Mouse (Mus musculus): Measurements from ENCODE around the gene Ctdsp1. TPM values are rescaled to one million over a fixed set of nuclear protein-coding genes. Genes with fewer than 3 reads are reported as not detected.

Gene Ctdsp1
- total RNA-seq, 2 experiments from 2014 or later: 133 to 136 TPM

DNA sequence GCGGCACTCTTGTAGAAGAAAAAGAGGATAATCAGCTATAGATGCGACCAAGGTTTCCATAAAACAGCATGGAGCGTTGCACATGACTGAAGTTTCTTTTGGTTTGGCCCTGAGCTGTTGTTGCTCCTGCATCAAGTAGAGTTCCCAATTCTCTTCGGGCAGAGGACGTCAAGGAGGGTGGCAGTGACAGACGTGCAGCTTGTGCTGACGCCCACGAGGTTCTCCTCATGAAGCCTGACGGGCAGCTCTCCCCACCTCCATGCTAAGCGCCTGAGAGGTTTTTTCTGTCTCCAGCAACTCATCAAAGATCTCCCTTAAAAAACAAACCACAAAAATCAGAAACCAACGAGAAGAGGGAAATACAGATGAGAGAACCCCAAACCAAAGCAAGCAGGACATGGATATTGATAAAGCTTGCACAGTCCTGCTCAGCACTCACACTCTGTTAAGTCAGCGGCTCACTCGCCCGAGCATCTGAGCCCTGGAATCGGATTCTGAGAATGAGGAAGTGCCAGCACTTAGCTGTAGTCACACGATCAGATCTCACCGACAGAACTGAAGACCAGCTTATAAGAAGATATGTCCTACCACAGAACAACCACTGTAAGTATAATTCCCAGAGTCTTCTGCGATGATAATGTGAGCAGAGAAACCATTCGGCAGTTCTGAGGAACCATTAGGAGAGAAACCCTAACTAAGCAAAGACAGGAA is 48.0 kb downstream of the Ctdsp1 start:
- DNase-seq (ENCODE audit: low spot score in 2 of 2): no peak

DNA sequence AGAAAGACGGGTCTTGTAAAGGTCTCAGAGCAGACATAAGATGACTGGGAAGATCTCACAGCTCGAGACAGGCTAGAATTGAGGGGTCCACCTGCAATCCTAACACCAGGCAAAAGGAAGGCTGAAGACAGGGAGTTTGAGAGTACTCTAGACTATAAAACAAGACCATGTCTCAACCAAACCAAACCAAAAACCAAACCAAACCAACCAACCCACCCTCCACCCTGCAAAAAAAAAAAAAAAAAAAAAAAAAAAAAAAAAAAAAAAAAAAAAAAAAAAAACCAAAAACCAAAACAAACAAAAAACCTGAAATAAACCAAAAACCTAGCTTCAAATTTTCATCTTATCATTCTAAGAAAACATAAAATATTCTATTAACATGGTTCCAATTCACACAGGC is 53.2 kb downstream of the Ctdsp1 start:
- no peak for DNase-seq (ENCODE audit: low spot score in 2 of 2)

Small RNA genes within 50 kb of the gene (microRNA-seq; reads per million reads assigned to microRNA genes)
- 22,704 to 32,493 reads per million in 2 experiments for gene Mir26b (ENCODE audit: borderline number of aligned reads in 2 of 2)

Other genes with a start within 250 kb of the Ctdsp1 start
- under 1 TPM in 1 of 2 experiments, not detected in 1; 0.13 TPM for gene Cxcr2, start 237.5 kb upstream of the Ctdsp1 start, total RNA-seq (2021)
- gene Cxcr1, start 196.9 kb upstream of the Ctdsp1 start, total RNA-seq (2021): not detected
- 100 to 1,000 TPM; 174 to 191 TPM for gene Arpc2, start 155.4 kb upstream of the Ctdsp1 start, total RNA-seq (2021)
- not detected for gene Gpbar1, start 113.0 kb upstream of the Ctdsp1 start, total RNA-seq (2021)
- gene Aamp, start 106.8 kb upstream of the Ctdsp1 start, total RNA-seq (2021): 100 to 1,000 TPM; 158 to 197 TPM
- gene Pnkd, start 106.6 kb upstream of the Ctdsp1 start, total RNA-seq (2021): 10 to 100 TPM; 68.2 to 83.0 TPM
- gene Tmbim1, start 85.9 kb upstream of the Ctdsp1 start, total RNA-seq (2021): 100 to 1,000 TPM; 106 to 113 TPM
- gene Catip, start 29.4 kb upstream of the Ctdsp1 start, total RNA-seq (2021): under 1 TPM; 0.33 to 0.35 TPM
- gene Slc11a1, start 16.3 kb upstream of the Ctdsp1 start, total RNA-seq (2021): 10 to 100 TPM in 1 of 2 experiments, 1 to 10 TPM in 1; 9.5 to 20.5 TPM
- gene Vil1, start 17.9 kb downstream of the Ctdsp1 start, total RNA-seq (2021): 1 to 10 TPM; 1.8 to 1.9 TPM
- gene Cnot9, start 114.5 kb downstream of the Ctdsp1 start, total RNA-seq (2021): 10 to 100 TPM; 22.9 to 25.8 TPM
- gene Plcd4, start 151.4 kb downstream of the Ctdsp1 start, total RNA-seq (2021): under 1 TPM; 0.66 to 0.74 TPM
- 10 to 100 TPM; 16.9 to 17.4 TPM for gene Usp37, start 152.8 kb downstream of the Ctdsp1 start, total RNA-seq (2021)
- gene Zfp142, start 196.7 kb downstream of the Ctdsp1 start, total RNA-seq (2021): 10 to 100 TPM; 15.4 to 20.1 TPM
- gene Bcs1l, start 196.8 kb downstream of the Ctdsp1 start, total RNA-seq (2021): 10 to 100 TPM; 27.0 to 31.0 TPM
- gene Rnf25, start 209.9 kb downstream of the Ctdsp1 start, total RNA-seq (2021): 10 to 100 TPM; 53.8 to 59.6 TPM
- gene Stk36, start 209.9 kb downstream of the Ctdsp1 start, total RNA-seq (2021): 1 to 10 TPM; 2.9 to 5.3 TPM